Mouse (Mus musculus): Measurements from ENCODE around the gene Tmem116. TPM values are rescaled to one million over a fixed set of nuclear protein-coding genes. Genes with fewer than 3 reads are reported as not detected.

Tmem116 gene
- polyA plus RNA-seq, 1 experiment from 2014 or later: 4.2 TPM

DNA sequence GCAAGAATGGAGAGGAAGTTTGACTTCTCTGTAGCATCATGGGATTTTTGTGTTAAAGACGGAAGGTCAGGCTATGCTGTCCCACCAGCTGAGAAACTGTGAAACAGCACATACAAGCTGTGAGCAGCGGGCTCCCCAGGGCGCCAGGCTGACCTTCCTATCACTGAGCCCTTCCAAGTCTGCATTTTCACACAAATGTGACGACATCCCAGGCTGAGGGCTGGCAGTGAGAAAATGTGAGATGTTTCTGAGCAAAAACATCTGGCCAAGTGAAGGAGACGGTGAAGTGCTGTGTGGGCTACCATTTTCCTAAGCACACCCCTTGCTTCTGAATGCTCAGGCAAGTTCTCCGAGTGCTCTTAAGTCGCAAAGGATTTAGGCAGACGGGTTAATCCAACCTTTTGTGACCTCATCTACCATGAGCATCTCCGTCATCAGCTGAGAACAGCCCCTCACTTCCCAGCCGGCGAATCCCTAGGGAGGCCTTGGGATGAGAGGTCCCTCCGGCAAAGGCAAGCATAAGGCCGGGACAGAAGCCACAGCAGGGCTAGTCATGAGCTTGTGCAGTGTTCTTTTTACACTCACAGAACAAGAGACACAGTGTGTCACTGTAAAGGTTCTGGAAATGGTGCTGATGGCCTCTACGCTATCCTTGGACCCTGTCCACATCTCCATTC, 74.2 kb downstream of the Tmem116 start:
- no peak overlapping the region for H3K27ac ChIP-seq (ENCODE audit: low read length)
- H3K9ac ChIP-seq (ENCODE audit: low read depth, low read length): no peak overlapping the region
- no peaks in the 10 kb centered on the region for H3K27me3 ChIP-seq (replicated peaks; ENCODE audit: control insufficient read depth, insufficient read depth, low read length)
- H3K4me3 ChIP-seq (ENCODE audit: low read length): no peak overlapping the region
- H3K4me2 ChIP-seq (ENCODE audit: low read depth, low read length): no peak overlapping the region
- H3K9me3 ChIP-seq (ENCODE audit: control insufficient read depth, low read length): no peaks in the 10 kb centered on the region
- no peak for ATAC-seq
- peaks cover 28% of the 10 kb centered on the region for H3K36me3 ChIP-seq (ENCODE audit: control insufficient read depth, insufficient read depth, low read length)
- H3K4me1 ChIP-seq (ENCODE audit: control insufficient read depth, insufficient read depth, low read length): no peaks in the 10 kb centered on the region
- WGBS: 85% methylated on average over 14 of the region's 14 CpGs

DNA sequence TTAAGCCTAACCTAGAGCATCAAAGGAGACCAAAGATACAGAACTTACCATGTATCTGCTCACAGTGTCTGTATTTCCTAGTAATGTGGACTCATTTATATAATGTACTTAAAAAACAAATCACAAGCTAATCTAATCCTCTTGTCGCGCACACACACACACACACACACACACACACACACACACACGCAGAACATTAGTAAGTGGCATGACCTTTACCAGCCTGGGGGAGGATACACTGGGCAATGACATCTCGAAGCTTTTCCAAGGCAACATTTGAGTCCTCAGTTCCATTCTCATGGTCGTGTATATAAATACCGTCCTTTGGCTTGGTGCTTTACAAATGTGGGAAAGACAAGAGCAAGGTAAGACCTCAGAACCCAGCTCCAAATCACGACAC, 74.8 kb downstream of the Tmem116 start:
- Histone ChIP-seq H3K4me1 (ENCODE audit: control insufficient read depth, insufficient read depth, low read length) (no peaks in the 10 kb centered on the region), H3K4me2 (ENCODE audit: low read depth, low read length) (no peak overlapping the region), H3K27me3 (replicated peaks; ENCODE audit: control insufficient read depth, insufficient read depth, low read length) (no peaks in the 10 kb centered on the region), H3K4me3 (ENCODE audit: low read length) (no peak overlapping the region), H3K9me3 (ENCODE audit: control insufficient read depth, low read length) (no peaks in the 10 kb centered on the region), H3K36me3 (ENCODE audit: control insufficient read depth, insufficient read depth, low read length) (peaks cover 28% of the 10 kb centered on the region), H3K9ac (ENCODE audit: low read depth, low read length) (no peak overlapping the region), H3K27ac (ENCODE audit: low read length) (no peak overlapping the region)
- 90% methylated on average over 7 of the region's 7 CpGs for WGBS
- no peak for ATAC-seq

DNA sequence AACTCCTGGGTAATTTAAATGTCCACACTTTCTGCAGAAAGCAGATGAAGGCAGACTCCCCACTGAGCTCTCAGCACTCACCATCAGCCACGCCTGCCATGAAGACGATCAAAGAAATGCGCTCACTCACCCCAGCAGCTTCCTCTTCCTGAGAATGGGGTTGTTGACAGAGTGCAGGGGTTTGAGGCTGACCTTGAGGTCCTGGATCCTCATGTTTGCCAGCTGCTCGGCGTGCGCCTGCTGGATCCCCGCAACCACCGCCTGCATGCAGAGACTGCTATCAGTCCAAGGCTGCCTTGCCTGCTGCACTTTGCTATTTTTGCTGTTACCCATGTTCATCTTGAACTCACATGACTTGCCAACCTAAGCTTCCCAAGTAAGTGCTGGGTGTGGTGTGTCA, 75.3 kb downstream of the Tmem116 start:
- no peak for ATAC-seq
- WGBS: 75% methylated on average over 8 of the region's 8 CpGs
- H3K36me3 ChIP-seq (ENCODE audit: control insufficient read depth, insufficient read depth, low read length): peaks cover 28% of the 10 kb centered on the region

DNA sequence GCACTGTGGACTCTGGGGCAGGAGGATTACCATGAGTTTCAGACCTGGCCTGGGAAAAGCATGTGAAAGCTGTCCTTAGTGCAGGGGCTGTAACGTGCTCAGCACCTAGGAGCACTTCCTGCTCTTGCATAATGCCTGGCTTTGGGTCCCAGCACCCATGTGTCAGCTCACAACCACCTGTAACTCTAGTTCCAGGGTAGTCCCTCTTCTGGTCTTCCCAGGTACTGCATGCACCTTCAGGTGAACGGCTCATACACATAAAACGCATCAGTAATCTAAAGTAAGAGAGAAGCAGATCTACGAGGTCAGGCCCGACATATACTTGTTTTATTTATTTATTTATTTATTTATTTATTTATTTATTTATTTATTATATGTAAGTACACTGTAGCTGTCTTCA, 82.8 kb downstream of the Tmem116 start:
- H3K4me1 ChIP-seq (ENCODE audit: control insufficient read depth, insufficient read depth, low read length): no peaks in the 10 kb centered on the region
- peaks cover 24% of the 10 kb centered on the region for H3K36me3 ChIP-seq (ENCODE audit: control insufficient read depth, insufficient read depth, low read length)
- H3K4me2 ChIP-seq (ENCODE audit: low read depth, low read length): no peak overlapping the region
- no peak overlapping the region for H3K4me3 ChIP-seq (ENCODE audit: low read length)
- no peaks in the 10 kb centered on the region for H3K27me3 ChIP-seq (replicated peaks; ENCODE audit: control insufficient read depth, insufficient read depth, low read length)
- no peak overlapping the region for H3K27ac ChIP-seq (ENCODE audit: low read length)
- no peaks in the 10 kb centered on the region for H3K9me3 ChIP-seq (ENCODE audit: control insufficient read depth, low read length)
- WGBS: 93% methylated on average over 5 of the region's 5 CpGs
- ATAC-seq: no peak
- no peak overlapping the region for H3K9ac ChIP-seq (ENCODE audit: low read depth, low read length)

More for the DNA sequence above, 75.3 kb downstream of the Tmem116 start:
- Histone ChIP-seq H3K4me1 (ENCODE audit: control insufficient read depth, insufficient read depth, low read length) (no peaks in the 10 kb centered on the region), H3K9me3 (ENCODE audit: control insufficient read depth, low read length) (no peaks in the 10 kb centered on the region), H3K9ac (ENCODE audit: low read depth, low read length) (no peak overlapping the region), H3K4me3 (ENCODE audit: low read length) (no peak overlapping the region), H3K27ac (ENCODE audit: low read length) (no peak overlapping the region), H3K27me3 (replicated peaks; ENCODE audit: control insufficient read depth, insufficient read depth, low read length) (no peaks in the 10 kb centered on the region), H3K4me2 (ENCODE audit: low read depth, low read length) (no peak overlapping the region)

DNA sequence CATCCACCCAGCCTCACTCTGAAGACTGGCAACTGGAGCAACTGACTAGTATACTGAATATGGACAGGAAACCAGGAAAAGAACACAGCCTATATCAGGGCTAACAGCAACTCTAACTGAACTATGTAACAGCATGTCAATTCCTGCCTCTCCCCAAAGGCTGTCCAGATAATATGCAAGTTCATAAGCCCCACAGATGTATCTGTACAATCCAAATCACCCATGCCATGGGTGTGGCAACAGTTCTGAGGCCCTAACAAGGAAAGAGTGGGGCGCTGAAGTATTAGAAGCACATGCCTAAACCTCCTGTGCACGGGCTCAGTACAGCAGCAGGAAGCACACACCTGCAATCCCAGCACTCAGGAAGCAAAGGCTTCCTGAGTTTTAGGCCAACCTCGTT, 83.4 kb downstream of the Tmem116 start:
- no peak for ATAC-seq
- WGBS: 84% methylated on average over 3 of the region's 3 CpGs
- H3K9me3 ChIP-seq (ENCODE audit: control insufficient read depth, low read length): no peaks in the 10 kb centered on the region
- peaks cover 18% of the 10 kb centered on the region for H3K36me3 ChIP-seq (ENCODE audit: control insufficient read depth, insufficient read depth, low read length)
- no peak overlapping the region for H3K9ac ChIP-seq (ENCODE audit: low read depth, low read length)
- H3K27me3 ChIP-seq (replicated peaks; ENCODE audit: control insufficient read depth, insufficient read depth, low read length): no peaks in the 10 kb centered on the region
- H3K4me2 ChIP-seq (ENCODE audit: low read depth, low read length): no peak overlapping the region
- H3K4me3 ChIP-seq (ENCODE audit: low read length): no peak overlapping the region
- H3K27ac ChIP-seq (ENCODE audit: low read length): no peak overlapping the region
- no peaks in the 10 kb centered on the region for H3K4me1 ChIP-seq (ENCODE audit: control insufficient read depth, insufficient read depth, low read length)

DNA sequence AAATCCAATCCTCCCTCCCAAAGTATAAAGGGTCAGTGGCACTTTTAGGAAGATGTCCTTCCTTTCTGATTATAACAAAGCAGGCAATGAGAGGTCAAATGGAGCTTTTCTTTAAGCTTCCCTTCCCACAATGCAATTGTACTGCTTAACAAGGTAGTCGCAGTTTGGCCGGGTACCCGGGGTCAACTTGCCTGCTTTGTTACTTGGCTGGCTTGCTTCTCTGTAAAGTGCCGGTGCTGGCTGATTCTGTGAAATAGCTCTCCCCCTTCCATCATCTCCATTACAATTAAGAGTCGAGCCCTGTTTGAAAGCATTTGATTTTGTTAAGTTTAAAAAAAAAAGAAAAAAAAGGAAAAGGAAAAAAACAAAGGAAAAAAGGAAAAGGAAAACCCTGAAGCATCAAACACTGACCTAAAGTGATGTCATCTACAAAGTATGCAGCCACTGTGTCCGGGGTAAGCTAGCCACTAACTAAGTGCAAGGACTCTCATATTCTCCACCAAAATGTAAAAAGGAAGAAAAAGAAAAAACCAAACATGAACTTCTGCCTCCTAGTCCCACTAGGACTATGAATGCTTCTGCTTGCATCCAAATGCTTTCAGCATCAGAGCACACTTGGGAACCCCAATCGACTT, 85.3 kb downstream of the Tmem116 start:
- Histone ChIP-seq H3K36me3 (ENCODE audit: control insufficient read depth, insufficient read depth, low read length) (peaks cover 17% of the 10 kb centered on the region), H3K9ac (ENCODE audit: low read depth, low read length) (no peak overlapping the region)
- WGBS: 69% methylated on average over 7 of the region's 7 CpGs

DNA sequence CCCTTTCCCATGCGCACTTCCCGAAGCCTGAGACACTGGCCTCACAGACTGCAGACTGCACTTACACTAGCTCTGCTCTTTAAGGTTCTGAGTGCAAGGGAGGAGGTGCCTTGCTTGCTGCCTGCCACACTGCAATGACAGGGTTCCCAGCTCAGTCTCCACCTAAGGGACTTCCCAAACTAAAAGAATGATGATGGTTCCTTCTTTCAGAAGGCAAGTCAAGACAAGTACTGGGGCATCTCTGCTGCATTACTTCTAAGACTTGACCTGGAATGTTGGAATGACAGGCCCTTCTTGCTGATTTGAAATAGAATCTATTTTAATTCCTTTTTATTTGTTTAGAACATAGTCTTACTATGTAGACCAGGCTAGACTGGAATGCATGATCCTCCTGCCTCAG, 85.9 kb downstream of the Tmem116 start:
- ATAC-seq: no peak
- peaks cover 13% of the 10 kb centered on the region; the same call in 1 of the 2 replicates for H3K36me3 ChIP-seq (ENCODE audit: control insufficient read depth, insufficient read depth, low read length)
- no peak overlapping the region for H3K4me3 ChIP-seq (ENCODE audit: low read length)
- no peaks in the 10 kb centered on the region for H3K27me3 ChIP-seq (replicated peaks; ENCODE audit: control insufficient read depth, insufficient read depth, low read length)
- H3K4me2 ChIP-seq (ENCODE audit: low read depth, low read length): no peak overlapping the region
- H3K9me3 ChIP-seq (ENCODE audit: control insufficient read depth, low read length): no peaks in the 10 kb centered on the region
- no peak overlapping the region for H3K9ac ChIP-seq (ENCODE audit: low read depth, low read length)
- WGBS: 84% methylated on average over 2 of the region's 2 CpGs
- H3K27ac ChIP-seq (ENCODE audit: low read length): no peak overlapping the region
- 0 out of 2 replicates have a peak, but pooled peaks cover 2% of the 10 kb centered on the region for H3K4me1 ChIP-seq (ENCODE audit: control insufficient read depth, insufficient read depth, low read length)

More for the DNA sequence above, 85.3 kb downstream of the Tmem116 start:
- Histone ChIP-seq H3K9me3 (ENCODE audit: control insufficient read depth, low read length) (no peaks in the 10 kb centered on the region), H3K27me3 (replicated peaks; ENCODE audit: control insufficient read depth, insufficient read depth, low read length) (no peaks in the 10 kb centered on the region), H3K4me2 (ENCODE audit: low read depth, low read length) (no peak overlapping the region), H3K4me1 (ENCODE audit: control insufficient read depth, insufficient read depth, low read length) (no peaks in the 10 kb centered on the region), H3K4me3 (ENCODE audit: low read length) (no peak overlapping the region), H3K27ac (ENCODE audit: low read length) (no peak overlapping the region)
- ATAC-seq: no peak

DNA sequence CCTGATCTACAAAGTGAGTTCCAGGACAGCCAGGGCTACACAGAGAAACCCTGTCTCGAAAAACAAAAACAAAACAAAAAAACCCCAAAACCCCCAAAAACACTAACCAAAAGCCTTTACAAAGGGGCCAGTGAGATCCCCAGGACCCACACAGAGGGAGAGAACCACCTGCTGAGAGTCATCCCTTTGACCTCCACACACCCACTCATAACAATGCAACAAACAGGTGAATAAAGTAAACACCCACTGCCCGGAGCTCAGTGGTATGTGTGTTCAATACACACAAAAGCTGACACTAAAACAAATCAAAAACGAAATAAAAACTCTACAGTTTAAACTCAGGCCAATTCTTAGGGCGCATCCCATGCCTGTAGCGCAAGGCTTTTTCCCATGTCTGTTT, 88.4 kb downstream of the Tmem116 start:
- Histone ChIP-seq H3K9me3 (ENCODE audit: control insufficient read depth, low read length) (no peaks in the 10 kb centered on the region), H3K4me2 (ENCODE audit: low read depth, low read length) (no peak overlapping the region), H3K4me1 (ENCODE audit: control insufficient read depth, insufficient read depth, low read length) (peaks cover 13% of the 10 kb centered on the region), H3K4me3 (ENCODE audit: low read length) (no peak overlapping the region), H3K27me3 (replicated peaks; ENCODE audit: control insufficient read depth, insufficient read depth, low read length) (no peaks in the 10 kb centered on the region), H3K27ac (ENCODE audit: low read length) (no peak overlapping the region), H3K36me3 (ENCODE audit: control insufficient read depth, insufficient read depth, low read length) (peaks cover 8% of the 10 kb centered on the region; the same call in 1 of the 2 replicates), H3K9ac (ENCODE audit: low read depth, low read length) (no peak overlapping the region)
- ATAC-seq: no peak
- WGBS: 86% methylated on average over 5 of the region's 5 CpGs

DNA sequence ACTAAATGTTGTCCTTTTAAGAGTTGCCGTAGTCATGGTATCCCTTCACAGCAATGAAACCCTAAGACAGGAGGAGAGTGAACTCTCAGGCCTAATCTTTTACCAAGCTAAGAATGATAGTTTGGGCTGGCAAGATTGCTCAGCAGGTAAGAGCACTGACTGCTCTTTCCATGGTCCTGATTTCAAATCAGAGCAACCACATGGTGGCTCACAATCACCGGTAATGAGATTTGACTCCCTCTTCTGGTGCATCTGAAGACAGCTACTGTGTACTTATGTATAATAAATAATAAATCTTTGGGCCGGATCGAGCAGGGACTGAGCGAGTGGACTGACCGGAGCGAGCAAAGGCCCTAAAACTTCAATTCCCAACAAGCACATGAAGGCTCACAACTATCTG, 89.5 kb downstream of the Tmem116 start:
- Histone ChIP-seq H3K36me3 (ENCODE audit: control insufficient read depth, insufficient read depth, low read length) (0 out of 2 replicates have a peak, but pooled peaks cover 4% of the 10 kb centered on the region), H3K27ac (ENCODE audit: low read length) (no peak overlapping the region), H3K9me3 (ENCODE audit: control insufficient read depth, low read length) (no peaks in the 10 kb centered on the region), H3K27me3 (replicated peaks; ENCODE audit: control insufficient read depth, insufficient read depth, low read length) (no peaks in the 10 kb centered on the region), H3K9ac (ENCODE audit: low read depth, low read length) (no peak overlapping the region), H3K4me3 (ENCODE audit: low read length) (no peak overlapping the region), H3K4me2 (ENCODE audit: low read depth, low read length) (no peak overlapping the region), H3K4me1 (ENCODE audit: control insufficient read depth, insufficient read depth, low read length) (peaks cover 13% of the 10 kb centered on the region)
- ATAC-seq: no peak
- WGBS: 73% methylated on average over 7 of the region's 7 CpGs

Data from intestine, embryonic 16.5 days (tissue).